Mouse (Mus musculus): ENCODE results near the gene Ceacam16. TPM values are rescaled to one million over a fixed set of nuclear protein-coding genes. Genes with fewer than 3 reads are reported as not detected.
A peak's percentile ranks its signal among the peaks of the same experiment; 100 is the strongest.

The Ceacam16 gene
- total RNA-seq, 1 experiment: 0.71 TPM

GRCm38 (mm10) chr7:19834055-19834454, 27.0 kb downstream of the Ceacam16 start:
- TF ChIP-seq CHD2 (IDR thresholded peaks at IDR 0.05; ENCODE audit: low read depth, low read length): no peak
- TF ChIP-seq MAFK (IDR thresholded peaks at IDR 0.05; ENCODE audit: insufficient read depth, low read depth, low read length): no peak
- TF ChIP-seq HCFC1 (IDR thresholded peaks at IDR 0.05; ENCODE audit: borderline replicate concordance, insufficient read depth, low read length): no peak
- TF ChIP-seq ZNF384 (IDR thresholded peaks at IDR 0.05; ENCODE audit: low read depth, low read length): no peak
- TF ChIP-seq ZC3H11A (IDR thresholded peaks at IDR 0.05; ENCODE audit: borderline replicate concordance, low read depth, low read length): no peak
- DNase-seq (ENCODE audit: low read depth, low spot score): no peak

GRCm38 (mm10) chr7:19831837-19832236, 29.3 kb downstream of the Ceacam16 start:
- Histone ChIP-seq H3K27ac (ENCODE audit: insufficient read depth, low read depth, low read length, poor library complexity, severe bottlenecking) (no peak overlapping the region), H3K9ac (ENCODE audit: insufficient read depth, low read depth, low read length, poor library complexity, severe bottlenecking) (no peak overlapping the region), H3K9me3 (ENCODE audit: control insufficient read depth, insufficient read depth, low read depth, low read length) (no peaks in the 10 kb centered on the region), H3K4me3 (ENCODE audit: insufficient read depth in 1 of 2, low read depth in 1 of 2, low read length in 2 of 2, poor library complexity in 1 of 2, severe bottlenecking in 1 of 2) (no peak overlapping the region), H3K4me1 (ENCODE audit: control insufficient read depth in 2 of 2, insufficient read depth in 2 of 2, low read length in 2 of 2, poor library complexity in 1 of 2) (peaks cover 5 to 18% of the 10 kb centered on the region in 2 experiments; a peak in 3 of 4 replicates), H3K36me3 (ENCODE audit: control insufficient read depth, insufficient read depth, low read length, poor library complexity, severe bottlenecking) (no peaks in the 10 kb centered on the region)
- in situ Hi-C loops (cut with MboI; ENCODE audit: low sequenced_read_pairs in 2 of 2, unreplicated experiment in 2 of 2): no loop called here
- no peak for DNase-seq (ENCODE audit: low read depth, low spot score)
- TF ChIP-seq ZC3H11A (IDR thresholded peaks at IDR 0.05; ENCODE audit: borderline replicate concordance, low read depth, low read length) (no peak), CHD2 (IDR thresholded peaks at IDR 0.05; ENCODE audit: low read depth, low read length) (no peak), HCFC1 (IDR thresholded peaks at IDR 0.05; ENCODE audit: borderline replicate concordance, insufficient read depth, low read length) (no peak), ZNF384 (IDR thresholded peaks at IDR 0.05; ENCODE audit: low read depth, low read length) (no peak), MAFK (IDR thresholded peaks at IDR 0.05; ENCODE audit: insufficient read depth, low read depth, low read length) (no peak)

More at GRCm38 (mm10) chr7:19834055-19834454, 27.0 kb downstream of the Ceacam16 start:
- H3K9ac ChIP-seq (ENCODE audit: insufficient read depth, low read depth, low read length, poor library complexity, severe bottlenecking): no peak overlapping the region
- H3K36me3 ChIP-seq (ENCODE audit: control insufficient read depth, insufficient read depth, low read length, poor library complexity, severe bottlenecking): no peaks in the 10 kb centered on the region
- no peak overlapping the region for H3K27ac ChIP-seq (ENCODE audit: insufficient read depth, low read depth, low read length, poor library complexity, severe bottlenecking)
- in situ Hi-C loops (cut with MboI; ENCODE audit: low sequenced_read_pairs in 2 of 2, unreplicated experiment in 2 of 2): no loop called here
- H3K4me1 ChIP-seq (ENCODE audit: control insufficient read depth in 2 of 2, insufficient read depth in 2 of 2, low read length in 2 of 2, poor library complexity in 1 of 2): peaks cover 5 to 15% of the 10 kb centered on the region in 2 experiments; a peak in 3 of 4 replicates
- H3K4me3 ChIP-seq (ENCODE audit: insufficient read depth in 1 of 2, low read depth in 1 of 2, low read length in 2 of 2, poor library complexity in 1 of 2, severe bottlenecking in 1 of 2): no peak overlapping the region
- H3K9me3 ChIP-seq (ENCODE audit: control insufficient read depth, insufficient read depth, low read depth, low read length): no peaks in the 10 kb centered on the region

GRCm38 (mm10) chr7:19830682-19831156, 30.4 kb downstream of the Ceacam16 start:
- Histone ChIP-seq H3K27ac (ENCODE audit: insufficient read depth, low read depth, low read length, poor library complexity, severe bottlenecking) (0 out of 2 replicates have a peak overlapping the region, but pooled peaks have one; percentile 16), H3K9ac (ENCODE audit: insufficient read depth, low read depth, low read length, poor library complexity, severe bottlenecking) (peak overlapping the region; percentile 18; the same call in 1 of the 2 replicates), H3K4me3 (ENCODE audit: insufficient read depth in 1 of 2, low read depth in 1 of 2, low read length in 2 of 2, poor library complexity in 1 of 2, severe bottlenecking in 1 of 2) (peak overlapping the region in 1 of 2 experiments; percentile 17; a peak in 1 of 4 replicates), H3K9me3 (ENCODE audit: control insufficient read depth, insufficient read depth, low read depth, low read length) (no peaks in the 10 kb centered on the region), H3K4me1 (ENCODE audit: control insufficient read depth in 2 of 2, insufficient read depth in 2 of 2, low read length in 2 of 2, poor library complexity in 1 of 2) (peaks cover 5 to 19% of the 10 kb centered on the region in 2 experiments; a peak in 3 of 4 replicates), H3K36me3 (ENCODE audit: control insufficient read depth, insufficient read depth, low read length, poor library complexity, severe bottlenecking) (no peaks in the 10 kb centered on the region)
- in situ Hi-C loops (cut with MboI; ENCODE audit: low sequenced_read_pairs in 2 of 2, unreplicated experiment in 2 of 2): no loop called here
- TF ChIP-seq ZC3H11A (IDR thresholded peaks at IDR 0.05; ENCODE audit: borderline replicate concordance, low read depth, low read length): no peak
- TF ChIP-seq MAFK (IDR thresholded peaks at IDR 0.05; ENCODE audit: insufficient read depth, low read depth, low read length): no peak
- TF ChIP-seq ZNF384 (IDR thresholded peaks at IDR 0.05; ENCODE audit: low read depth, low read length): no peak
- TF ChIP-seq CHD2 (IDR thresholded peaks at IDR 0.05; ENCODE audit: low read depth, low read length): no peak
- no peak for TF ChIP-seq HCFC1 (IDR thresholded peaks at IDR 0.05; ENCODE audit: borderline replicate concordance, insufficient read depth, low read length)
- no peak for DNase-seq (ENCODE audit: low read depth, low spot score)

DNA sequence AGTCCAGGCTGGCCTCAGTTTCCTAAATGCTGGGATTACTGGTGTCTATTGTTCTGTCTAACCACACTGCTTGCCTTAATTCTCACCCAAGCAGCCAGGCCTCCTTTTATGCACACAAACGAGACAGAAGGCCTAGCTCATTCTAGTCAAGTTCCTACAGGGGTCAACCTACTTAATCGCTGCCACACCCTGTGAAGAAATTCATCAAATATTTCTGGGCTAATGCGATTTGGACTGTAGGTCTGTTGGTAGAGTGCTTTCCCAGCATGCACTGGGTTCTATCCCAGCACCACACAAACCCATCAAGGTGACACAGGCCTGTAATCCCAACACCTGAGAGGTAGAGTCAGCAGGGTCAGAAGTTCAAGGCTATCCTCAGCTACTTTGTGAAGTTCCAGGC, 31.4 kb downstream of the Ceacam16 start:
- in situ Hi-C loops (cut with MboI; ENCODE audit: low sequenced_read_pairs in 2 of 2, unreplicated experiment in 2 of 2): no loop called here
- Histone ChIP-seq H3K9me3 (ENCODE audit: control insufficient read depth, insufficient read depth, low read depth, low read length) (no peaks in the 10 kb centered on the region), H3K4me1 (ENCODE audit: control insufficient read depth in 2 of 2, insufficient read depth in 2 of 2, low read length in 2 of 2, poor library complexity in 1 of 2) (peaks cover 5 to 20% of the 10 kb centered on the region in 2 experiments; a peak in 3 of 4 replicates)

More for the DNA sequence above, 31.4 kb downstream of the Ceacam16 start:
- Histone ChIP-seq H3K4me3 (ENCODE audit: insufficient read depth in 1 of 2, low read depth in 1 of 2, low read length in 2 of 2, poor library complexity in 1 of 2, severe bottlenecking in 1 of 2) (no peak overlapping the region), H3K36me3 (ENCODE audit: control insufficient read depth, insufficient read depth, low read length, poor library complexity, severe bottlenecking) (no peaks in the 10 kb centered on the region), H3K27ac (ENCODE audit: insufficient read depth, low read depth, low read length, poor library complexity, severe bottlenecking) (no peak overlapping the region), H3K9ac (ENCODE audit: insufficient read depth, low read depth, low read length, poor library complexity, severe bottlenecking) (no peak overlapping the region)
- no peak for DNase-seq (ENCODE audit: low read depth, low spot score)
- TF ChIP-seq CHD2 (IDR thresholded peaks at IDR 0.05; ENCODE audit: low read depth, low read length): no peak
- TF ChIP-seq ZNF384 (IDR thresholded peaks at IDR 0.05; ENCODE audit: low read depth, low read length): no peak
- no peak for TF ChIP-seq HCFC1 (IDR thresholded peaks at IDR 0.05; ENCODE audit: borderline replicate concordance, insufficient read depth, low read length)
- TF ChIP-seq ZC3H11A (IDR thresholded peaks at IDR 0.05; ENCODE audit: borderline replicate concordance, low read depth, low read length): no peak
- no peak for TF ChIP-seq MAFK (IDR thresholded peaks at IDR 0.05; ENCODE audit: insufficient read depth, low read depth, low read length)

Data from ES-E14 (cell line).